Mouse (Mus musculus) CH12.LX (cell line): ENCODE measurements around the gene Arhgef11. TPM values are rescaled to one million over a fixed set of nuclear protein-coding genes. Genes with fewer than 3 reads are reported as not detected.

Source experiments
- DNase-seq: peaks from one replicate; pipeline ENCODE4 v3.0.0-alpha.2; 2013; ENCODE audit errors: extremely low read depth
- H3K27ac ChIP-seq: 2 replicates; pipeline ENCODE4 v1.5.1; 2012; ENCODE audit warnings: low read depth, mild to moderate bottlenecking, control low read depth, moderate library complexity; ENCODE audit not compliant: insufficient read depth
- H3K27me3 ChIP-seq: replicated peaks from 2 replicates; pipeline ENCODE3; 2012; ENCODE audit warnings: inconsistent platforms
- H3K36me3 ChIP-seq, 2 experiments: replicated peaks in 1 of 2; 2 replicates each; pipeline versions ENCODE3 to v1.6.1; 2012; ENCODE audit warnings: inconsistent platforms in 1 of 2, low read length in 1 of 2, mild to moderate bottlenecking in 1 of 2, mixed read lengths in 1 of 2, moderate library complexity in 1 of 2; ENCODE audit not compliant: control insufficient read depth in 1 of 2, insufficient read depth in 1 of 2
- H3K4me1 ChIP-seq, 2 experiments: 2 replicates each; pipeline ENCODE4 v1.6.1; 2012; ENCODE audit warnings: inconsistent platforms in 1 of 2, moderate library complexity in 1 of 2; ENCODE audit not compliant: insufficient read depth in 2 of 2, control insufficient read depth in 1 of 2
- H3K4me2 ChIP-seq: 2 replicates; pipeline ENCODE4 v1.6.1; 2012; ENCODE audit warnings: low read depth, mild to moderate bottlenecking, control low read depth; ENCODE audit not compliant: poor library complexity, insufficient read depth, severe bottlenecking
- H3K4me3 ChIP-seq, 3 experiments: fragments of 150-350 bp in 1 of 3; sonication (generic) in 1 of 3; replicated peaks in 1 of 3; 2 replicates each; pipeline versions ENCODE3 to v1.5.1; 2011 to 2012; ENCODE audit warnings: low read depth in 2 of 3, low read length in 2 of 3, mild to moderate bottlenecking in 2 of 3, moderate library complexity in 2 of 3, control low read depth in 1 of 3, improper control_type of control experiment in 1 of 3, inconsistent platforms in 1 of 3, mixed read lengths in 1 of 3; ENCODE audit not compliant: poor library complexity in 1 of 3
- H3K79me2 ChIP-seq: replicated peaks from 2 replicates; pipeline ENCODE4 v1.6.1; 2012; ENCODE audit warnings: mild to moderate bottlenecking, moderate library complexity; ENCODE audit not compliant: control insufficient read depth, poor library complexity, insufficient read depth, severe bottlenecking; ENCODE audit errors: extremely low read depth
- H3K9ac ChIP-seq: 2 replicates; pipeline ENCODE4 v1.6.1; 2012; ENCODE audit warnings: low read depth, mild to moderate bottlenecking, control low read depth, moderate library complexity; ENCODE audit not compliant: insufficient read depth
- H3K9me3 ChIP-seq: replicated peaks from 2 replicates; pipeline ENCODE3; 2012; ENCODE audit warnings: low read length, inconsistent platforms, mixed read lengths
- CHD1 ChIP-seq: IDR thresholded peaks from 2 replicates; pipeline ENCODE4 v1.6.1; 2012; ENCODE audit warnings: low read depth, low read length, improper control_type of control experiment, inconsistent platforms
- CHD2 ChIP-seq: IDR thresholded peaks from 2 replicates; pipeline ENCODE4 v1.6.1; 2011; ENCODE audit warnings: low read length, improper control_type of control experiment
- CTCF ChIP-seq, 2 experiments: IDR thresholded peaks in 1 of 2; conservative IDR thresholded peaks in 1 of 2; 2 replicates each; pipeline ENCODE4 v1.5.1; 2011 to 2012; ENCODE audit warnings: low read depth in 2 of 2, low read length in 2 of 2, improper control_type of control experiment in 1 of 2, inconsistent platforms in 1 of 2, mild to moderate bottlenecking in 1 of 2, moderate library complexity in 1 of 2
- E2F4 ChIP-seq: IDR thresholded peaks from 2 replicates; pipeline ENCODE4 v1.6.1; 2011; ENCODE audit warnings: low read depth, low read length, improper control_type of control experiment; ENCODE audit not compliant: insufficient replicate concordance
- ELF1 ChIP-seq: IDR thresholded peaks from 2 replicates; pipeline ENCODE4 v1.6.1; 2014; ENCODE audit warnings: low read depth, mild to moderate bottlenecking, inconsistent platforms, low read length, improper control_type of control experiment
- EP300 ChIP-seq: IDR thresholded peaks from 2 replicates; pipeline ENCODE4 v1.6.1; 2011; ENCODE audit warnings: low read length, improper control_type of control experiment
- GABPA ChIP-seq: IDR thresholded peaks from 2 replicates; pipeline ENCODE4 v1.6.1; 2012; ENCODE audit warnings: low read depth, low read length, improper control_type of control experiment, inconsistent platforms; ENCODE audit not compliant: insufficient replicate concordance
- HCFC1 ChIP-seq: IDR thresholded peaks from 2 replicates; pipeline ENCODE4 v1.6.1; 2012; ENCODE audit warnings: low read depth, mild to moderate bottlenecking, inconsistent platforms, low read length, improper control_type of control experiment
- JUN ChIP-seq: IDR thresholded peaks from 2 replicates; pipeline ENCODE4 v1.6.1; 2011; ENCODE audit warnings: low read depth, mild to moderate bottlenecking, low read length, improper control_type of control experiment, moderate library complexity; ENCODE audit not compliant: insufficient read depth
- JUND ChIP-seq: conservative IDR thresholded peaks from 2 replicates; pipeline ENCODE4 v1.6.1; 2011; ENCODE audit warnings: low read depth, low read length, improper control_type of control experiment
- MAFK ChIP-seq: IDR thresholded peaks from 2 replicates; pipeline ENCODE4 v1.6.1; 2011; ENCODE audit warnings: low read length, improper control_type of control experiment; ENCODE audit not compliant: insufficient replicate concordance
- MEF2A ChIP-seq: IDR thresholded peaks from 2 replicates; pipeline ENCODE4 v1.6.1; 2014; ENCODE audit warnings: low read depth, mild to moderate bottlenecking, inconsistent platforms, low read length, improper control_type of control experiment, borderline replicate concordance
- NELFE ChIP-seq: IDR thresholded peaks from 2 replicates; pipeline ENCODE4 v1.6.1; 2011; ENCODE audit warnings: low read depth, low read length, improper control_type of control experiment
- POLR2AphosphoS2 ChIP-seq: IDR thresholded peaks from 2 replicates; pipeline ENCODE4 v1.6.1; 2011; ENCODE audit warnings: low read depth, low read length, improper control_type of control experiment
- RAD21 ChIP-seq: IDR thresholded peaks from 2 replicates; pipeline ENCODE4 v1.6.1; 2011; ENCODE audit warnings: low read depth, mild to moderate bottlenecking, low read length, improper control_type of control experiment, moderate library complexity
- SMC3 ChIP-seq: IDR thresholded peaks from 2 replicates; pipeline ENCODE4 v1.6.1; 2011; ENCODE audit warnings: low read depth, low read length, improper control_type of control experiment
- UBTF ChIP-seq: IDR thresholded peaks from 2 replicates; pipeline ENCODE4 v1.6.1; 2012; ENCODE audit warnings: low read depth, mild to moderate bottlenecking, inconsistent platforms, low read length, improper control_type of control experiment, moderate library complexity
- USF1 ChIP-seq: IDR thresholded peaks from 2 replicates; pipeline ENCODE4 v1.6.1; 2014; ENCODE audit warnings: low read depth, mild to moderate bottlenecking, inconsistent platforms, low read length, improper control_type of control experiment
- ZNF384 ChIP-seq: IDR thresholded peaks from 2 replicates; pipeline ENCODE4 v1.6.1; 2012; ENCODE audit warnings: low read depth, low read length, improper control_type of control experiment, inconsistent platforms
- dilution Hi-C: fragments of 300-500 bp; cut with MboI; formaldehyde crosslinking; loops from 2 replicates; pipeline ENCODE4 v1.14.3; 2020; ENCODE audit warnings: low sequenced_read_pairs; ENCODE audit not compliant: extremely low pct_unique_long_range_greater_than_20kb, extremely low pct_ligation_motif_present
- in situ Hi-C: fragments of 300-500 bp; cut with MboI; formaldehyde crosslinking; loops from 3 replicates; pipeline ENCODE4 v1.14.3; 2019; ENCODE audit warnings: low sequenced_read_pairs, low pct_ligation_motif_present, low pct_unique_long_range_greater_than_20kb, mixed read lengths
- polyA plus RNA-seq: library from polyadenylated mRNA; unstranded; fragments of >175 nt; gene quantifications from 2 replicates; pipeline ENCODE4 v1.2.1, GENCODE M21; 2012; ENCODE audit warnings: low read depth; ENCODE audit not compliant: insufficient read length
- total RNA-seq, 2 experiments: library from RNA; depleted of rRNA; stranded (reverse); fragments of 300-350 nt in 1 of 2; fragments of >200 nt in 1 of 2; gene quantifications; 2 replicates each; pipeline ENCODE4 v1.2.3; 2012 to 2014

The Arhgef11 gene
- total and polyA plus RNA-seq, 3 experiments: 5.6 to 11.7 (median 8.7) TPM

DNA sequence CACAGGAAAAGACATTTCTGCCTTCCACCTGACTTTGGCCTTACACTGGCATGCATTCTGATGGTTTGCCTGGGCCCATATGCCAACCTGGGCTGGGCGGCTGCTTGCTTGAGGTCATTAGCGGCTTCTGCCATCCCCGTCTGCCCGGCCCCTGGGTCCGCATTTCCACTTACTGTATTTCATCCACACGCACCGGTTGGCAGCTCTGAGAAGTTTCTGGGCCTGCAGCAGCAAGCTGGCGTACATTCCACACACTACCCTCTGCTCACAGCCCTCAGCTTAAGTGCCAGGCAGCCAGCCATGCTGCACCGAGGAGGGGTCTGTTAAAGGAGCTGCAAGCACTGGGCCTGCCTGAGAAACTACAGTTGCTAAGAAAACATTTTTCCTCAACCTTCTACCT lies 13.5 kb downstream of the Arhgef11 start:
- 0 out of 2 replicates have a peak, but pooled peaks cover 2% of the 10 kb centered on the region for H3K79me2 ChIP-seq
- H3K4me3 ChIP-seq: no peak overlapping the region
- no peak overlapping the region for H3K9ac ChIP-seq
- dilution Hi-C loops: no loop called here
- H3K27ac ChIP-seq: no peak overlapping the region
- no peak for TF ChIP-seq USF1
- TF ChIP-seq UBTF: no peak
- no peak for TF ChIP-seq E2F4
- TF ChIP-seq ZNF384: no peak
- TF ChIP-seq HCFC1: no peak
- TF ChIP-seq MAFK: no peak
- TF ChIP-seq, all 38 proteins: peak for 0
- no peaks in the 10 kb centered on the region for H3K4me1 ChIP-seq
- H3K9me3 ChIP-seq: no peaks in the 10 kb centered on the region
- no peak overlapping the region for H3K4me2 ChIP-seq
- H3K36me3 ChIP-seq: peaks cover 3 to 8% of the 10 kb centered on the region in 2 experiments
- in situ Hi-C loops: no loop called here
- no peak for DNase-seq
- no peaks in the 10 kb centered on the region for H3K27me3 ChIP-seq

DNA sequence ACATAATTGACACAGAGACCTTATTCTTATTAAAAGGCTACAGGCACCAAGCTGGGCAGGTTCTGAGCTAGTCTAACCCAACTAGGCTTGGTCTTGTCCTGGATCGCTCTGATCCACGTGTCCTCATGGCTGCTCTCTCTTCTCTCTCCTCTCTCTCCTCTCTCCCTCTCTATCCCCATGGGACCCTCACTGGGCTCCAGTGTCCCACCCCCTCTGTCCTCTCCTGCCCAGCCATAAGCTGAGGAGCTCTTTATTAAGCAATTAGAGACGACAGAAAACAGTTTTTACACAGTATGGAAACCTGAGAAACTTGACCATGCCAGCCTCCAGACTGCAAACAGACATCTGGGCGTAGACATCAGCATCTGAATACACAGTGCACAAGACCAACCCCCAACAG lies 14.0 kb downstream of the Arhgef11 start:
- TF ChIP-seq CHD2: no peak
- TF ChIP-seq ZNF384: no peak
- TF ChIP-seq GABPA: no peak
- TF ChIP-seq ELF1: no peak
- TF ChIP-seq E2F4: no peak
- no peak for TF ChIP-seq CHD1
- TF ChIP-seq SMC3: no peak
- TF ChIP-seq RAD21: no peak
- TF ChIP-seq NELFE: no peak
- no peak for TF ChIP-seq EP300
- no peak for TF ChIP-seq JUN
- no peak for TF ChIP-seq MEF2A
- no peak for TF ChIP-seq POLR2AphosphoS2
- no peak for TF ChIP-seq JUND
- TF ChIP-seq CTCF (conservative IDR thresholded peaks at IDR 0.05 in 1 of 2, IDR thresholded peaks at IDR 0.05 in 1 of 2; ENCODE audit: low read depth in 2 of 2, low read length in 2 of 2): no peak
- Histone ChIP-seq H3K27ac (no peak overlapping the region), H3K4me2 (no peak overlapping the region), H3K9ac (no peak overlapping the region), H3K4me3 (no peak overlapping the region), H3K27me3 (no peaks in the 10 kb centered on the region), H3K36me3 (peaks cover 5 to 12% of the 10 kb centered on the region in 2 experiments), H3K4me1 (no peaks in the 10 kb centered on the region), H3K79me2 (0 out of 2 replicates have a peak, but pooled peaks cover 2% of the 10 kb centered on the region), H3K9me3 (no peaks in the 10 kb centered on the region)
- in situ Hi-C loops (no loop called here), dilution Hi-C loops (no loop called here)
- no peak for DNase-seq
